ENCODE assay signal across 8 mouse cellular contexts in genomic region chr9:72662691-72663533, GRCm38 (mm10). TPM values are rescaled to one million over a fixed set of nuclear protein-coding genes. Genes with fewer than 3 reads are reported as not detected.
DNase-seq lines count a peak whose midpoint lies in the region; ATAC-seq and TF ChIP-seq lines count a peak whose summit lies in the region.

No protein-coding gene starts in this region.

- peak overlapping the region; percentile 96 for H3K4me3 ChIP-seq in hindbrain, embryonic 15.5 days
- H3K4me3 ChIP-seq in left cerebral cortex, adult 2 months, result peak overlapping the region; percentile 84

- under 1% methylated on average over 45 of the region's 55 CpGs for WGBS in hindbrain, embryonic 15.5 days

- ATAC-seq in hindbrain, embryonic 15.5 days (ENCODE audit: low FRiP score, low read depth), result peak; percentile 52
- ATAC-seq in activated CD4-positive, CD25-positive, alpha-beta regulatory T cell, adult 4 months, result no peak

- peak overlapping the region; percentile 100 for H3K27ac ChIP-seq in hindbrain, embryonic 15.5 days (replicated peaks)
- H3K27ac ChIP-seq in left cerebral cortex, adult 2 months, result peak overlapping the region; percentile 98

- H3K9ac ChIP-seq in hindbrain, embryonic 15.5 days, result peak overlapping the region; percentile 100

- no peaks in the 10 kb centered on the region for H3K9me3 ChIP-seq in hindbrain, embryonic 15.5 days

- intact Hi-C loops in left cerebral cortex, adult 2 months (cut with DNase I), result loop anchor here (5.0 kb wide), 1 partner anchor 131 kb away; the partner anchor contains the start of gene Rfx7

- no peaks in the 10 kb centered on the region for H3K27me3 ChIP-seq in hindbrain, embryonic 15.5 days

- peak overlapping the region; percentile 70 for H3K4me2 ChIP-seq in hindbrain, embryonic 15.5 days

- peaks cover 45% of the 10 kb centered on the region for H3K4me1 ChIP-seq in hindbrain, embryonic 15.5 days (replicated peaks)

- peak; percentile 83 to 91 for DNase-seq in adrenal gland, adult (ENCODE audit: inconsistent age in 2 of 2, low spot score in 1 of 2)
- peak; percentile 37 to 74 for DNase-seq in cerebellum, postnatal 4 days (ENCODE audit: low spot score in 2 of 2)
- DNase-seq in frontal cortex, postnatal 36 days (ENCODE audit: low spot score in 2 of 2), result peak; percentile 49 to 73
- peak; percentile 40 to 70 for DNase-seq in left cerebral cortex, adult 2 months (ENCODE audit: extremely low spot score in 1 of 2, low spot score in 2 of 2)
- peak; percentile 86 to 94 for DNase-seq in lung, postnatal 4 days
- peak; percentile 61 for DNase-seq in right cerebral cortex, postnatal 25 days

- TF ChIP-seq CTCF in left cerebral cortex, adult 2 months (IDR thresholded peaks at IDR 0.05), result no peak

- H3K36me3 ChIP-seq in hindbrain, embryonic 15.5 days, result peaks cover 7% of the 10 kb centered on the region; the same call in 1 of the 2 replicates

RNA-seq across cellular contexts. Expression of gene Nedd4, which starts 0.8 kb away (rescaled TPM):
- polyA plus RNA-seq in hindbrain, embryonic 15.5 days (2015; fragmentation: Nextera tagmentation; extraction: Ambion mirVana), result 387 and 425 TPM in 2 replicates
- total RNA-seq in left cerebral cortex, adult 2 months (2021), result 100 to 1,000 TPM; 268 to 283 TPM
- 1 to 10 TPM; 1.2 to 1.3 TPM for polyA plus RNA-seq in activated CD4-positive, CD25-positive, alpha-beta regulatory T cell, adult 4 months (2017; shearing (Covaris generic))

Comparison
In these comparisons a context has a peak if more than half of its experiments do, and no peak if none do; other contexts are left out.
1. RNA of gene Nedd4, which starts 0.8 kb away (polyA plus RNA-seq): 387 to 425 TPM in hindbrain, embryonic 15.5 days; 1.2 to 1.3 TPM in activated CD4-positive, CD25-positive, alpha-beta regulatory T cell, adult 4 months; every median in the first group is over 100 times any median in the second.
2. Peak in every context shown above with its lines, with median percentiles within 50 percentile points of each other: DNase-seq.